Mouse (Mus musculus) CH12.LX (cell line): ENCODE measurements around the gene Trim56.

Experiments
- CHD1 ChIP-seq: IDR thresholded peaks from 2 replicates; pipeline ENCODE4 v1.6.1; 2012; ENCODE audit warnings: low read depth, low read length, improper control_type of control experiment, inconsistent platforms
- CTCF ChIP-seq, 2 experiments: IDR thresholded peaks in 1 of 2; conservative IDR thresholded peaks in 1 of 2; 2 replicates each; pipeline ENCODE4 v1.5.1; 2011 to 2012; ENCODE audit warnings: low read depth in 2 of 2, low read length in 2 of 2, improper control_type of control experiment in 1 of 2, inconsistent platforms in 1 of 2, mild to moderate bottlenecking in 1 of 2, moderate library complexity in 1 of 2
- POLR2A ChIP-seq: IDR thresholded peaks from 2 replicates; pipeline ENCODE4 v1.6.1; 2011; ENCODE audit warnings: low read depth, mild to moderate bottlenecking, improper control_type of control experiment, low read length
- TCF12 ChIP-seq: IDR thresholded peaks from 2 replicates; pipeline ENCODE4 v1.6.1; 2014; ENCODE audit warnings: low read depth, mild to moderate bottlenecking, inconsistent platforms, low read length, improper control_type of control experiment
- ZKSCAN1 ChIP-seq: IDR thresholded peaks from 2 replicates; pipeline ENCODE4 v1.6.1; 2012; ENCODE audit warnings: low read depth, inconsistent platforms, low read length, improper control_type of control experiment, borderline replicate concordance

DNA sequence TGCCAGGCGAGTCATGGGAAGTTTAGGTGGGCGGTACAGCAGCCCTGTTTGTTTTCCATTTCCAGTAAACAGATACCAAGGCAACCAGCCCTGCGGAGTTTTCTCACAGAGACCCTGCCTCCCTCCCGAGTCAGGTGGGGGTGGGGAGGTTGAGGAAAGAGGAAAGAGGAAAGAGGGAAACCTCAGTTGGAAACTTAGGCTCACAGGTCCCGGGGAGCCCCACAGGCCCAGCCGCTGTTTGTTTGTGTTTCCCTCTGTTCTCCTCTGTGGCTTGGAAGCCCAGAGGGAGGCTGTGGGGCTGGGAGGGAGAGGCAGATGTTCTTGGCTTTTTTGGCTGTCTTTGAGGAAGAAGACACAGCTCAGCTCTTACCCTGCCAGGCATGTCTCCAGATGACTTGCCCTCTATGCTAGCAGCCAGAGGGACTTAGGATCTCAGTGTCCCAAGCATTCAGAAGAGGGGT lies 41.8 kb downstream of the Trim56 start:
- TF ChIP-seq POLR2A = no peak
- no peak for TF ChIP-seq CTCF (conservative IDR thresholded peaks at IDR 0.05 in 1 of 2, IDR thresholded peaks at IDR 0.05 in 1 of 2; ENCODE audit: low read depth in 2 of 2, low read length in 2 of 2)
- no peak for TF ChIP-seq CHD1
- no peak for TF ChIP-seq ZKSCAN1
- no peak for TF ChIP-seq TCF12
